Mouse (Mus musculus) kidney, adult 2 months (tissue): ENCODE results near the gene Gle1. TPM values are rescaled to one million over a fixed set of nuclear protein-coding genes. Genes with fewer than 3 reads are reported as not detected.

Source experiments
- DNase-seq: peaks from one replicate; pipeline ENCODE4 v3.0.0; 2021
- H3K27ac ChIP-seq: fragments of 200-500 bp; 2 replicates; pipeline ENCODE4 v1.5.1; 2012; ENCODE audit warnings: low read depth, low read length, control low read depth, inconsistent platforms; ENCODE audit not compliant: insufficient read depth
- H3K27me3 ChIP-seq: fragments of 200-500 bp; replicated peaks from 2 replicates; pipeline ENCODE4 v1.6.1; 2012; ENCODE audit warnings: mild to moderate bottlenecking, moderate library complexity, low read length, inconsistent platforms; ENCODE audit not compliant: control insufficient read depth, insufficient read depth
- H3K36me3 ChIP-seq: fragments of 200-500 bp; 2 replicates; pipeline ENCODE4 v1.6.1; 2012; ENCODE audit warnings: mild to moderate bottlenecking, moderate library complexity, low read length, inconsistent platforms; ENCODE audit not compliant: control insufficient read depth, insufficient read depth
- H3K4me1 ChIP-seq: fragments of 200-500 bp; 2 replicates; pipeline ENCODE4 v1.6.1; 2011; ENCODE audit warnings: low read length; ENCODE audit not compliant: control insufficient read depth, insufficient read depth
- H3K4me3 ChIP-seq: fragments of 200-500 bp; 2 replicates; pipeline ENCODE4 v1.5.1; 2011; ENCODE audit warnings: mild to moderate bottlenecking, low read depth, low read length, control low read depth; ENCODE audit not compliant: insufficient read depth
- CTCF ChIP-seq: fragments of 200-500 bp; conservative IDR thresholded peaks from 2 replicates; pipeline ENCODE4 v1.5.1; 2011; ENCODE audit warnings: low read depth, mild to moderate bottlenecking, control low read depth, low read length, moderate library complexity, mixed read lengths; ENCODE audit not compliant: insufficient read depth, insufficient read length
- POLR2A ChIP-seq: fragments of 200-500 bp; IDR thresholded peaks from one replicate; pipeline ENCODE4 v1.6.1; 2011; ENCODE audit warnings: low read depth, low read length, control low read depth
- WGBS: fragments of 180-500 bp; shearing (Covaris S2); methylation state at CpG from one replicate; pipeline ENCODE4 v1.1.7; 2018; 5-methylcytosine and 5-hydroxymethylcytosine counted together
- polyA plus RNA-seq: library from polyadenylated mRNA; depleted of rRNA; stranded (reverse); fragments of >200 nt; gene quantifications from 2 replicates; pipeline ENCODE4 v1.2.3, GENCODE M21; 2012; rRNA removed

Gle1 gene
- polyA plus RNA-seq, 1 experiment: 25.4 TPM

GRCm38 (mm10) chr2:29971838-29972635, 36.8 kb downstream of the Gle1 start:
- no peak for TF ChIP-seq CTCF
- no peak for TF ChIP-seq POLR2A
- no peak overlapping the region for H3K4me3 ChIP-seq
- 39% methylated on average over 9 of the region's 9 CpGs for WGBS
- H3K27me3 ChIP-seq: no peaks in the 10 kb centered on the region
- peak; percentile 92 for DNase-seq
- peak overlapping the region; percentile 71 for H3K27ac ChIP-seq
- peaks cover 51% of the 10 kb centered on the region for H3K4me1 ChIP-seq
- peaks cover 3% of the 10 kb centered on the region; the same call in 1 of the 2 replicates for H3K36me3 ChIP-seq

GRCm38 (mm10) chr2:29973525-29973924, 38.3 kb downstream of the Gle1 start:
- Histone ChIP-seq H3K27ac (0 out of 2 replicates have a peak overlapping the region, but pooled peaks have one; percentile 50), H3K36me3 (peaks cover 5% of the 10 kb centered on the region), H3K4me3 (no peak overlapping the region), H3K27me3 (no peaks in the 10 kb centered on the region), H3K4me1 (peaks cover 44% of the 10 kb centered on the region)
- TF ChIP-seq CTCF (no peak), POLR2A (no peak)
- 20% methylated on average over 2 of the region's 2 CpGs for WGBS
- DNase-seq: peak; percentile 52

- Histone ChIP-seq H3K27ac (no peak overlapping the region), H3K36me3 (peaks cover 20% of the 10 kb centered on the region), H3K4me3 (no peak overlapping the region), H3K27me3 (no peaks in the 10 kb centered on the region), H3K4me1 (peaks cover 15% of the 10 kb centered on the region)
- TF ChIP-seq CTCF (0 out of 2 replicates have a peak, but pooled peaks have one; percentile 5), POLR2A (no peak)
- DNase-seq: peak; percentile 65
Observed at GRCm38 (mm10) chr2:29977307-29977706, 42.1 kb downstream of the Gle1 start.

GRCm38 (mm10) chr2:29980661-29981060, 45.4 kb downstream of the Gle1 start:
- TF ChIP-seq POLR2A (no peak), CTCF (no peak)
- peaks cover 24% of the 10 kb centered on the region for H3K36me3 ChIP-seq
- 92% methylated on average over 1 of the region's 1 CpGs for WGBS

GRCm38 (mm10) chr2:29991962-29992361, 56.7 kb downstream of the Gle1 start:
- WGBS: 26% methylated on average over 2 of the region's 2 CpGs
- no peak for TF ChIP-seq POLR2A
- TF ChIP-seq CTCF: no peak
- Histone ChIP-seq H3K4me1 (no peaks in the 10 kb centered on the region), H3K36me3 (peaks cover 38% of the 10 kb centered on the region), H3K4me3 (no peak overlapping the region), H3K27ac (no peak overlapping the region), H3K27me3 (no peaks in the 10 kb centered on the region)
- no peak for DNase-seq

More at GRCm38 (mm10) chr2:29980661-29981060, 45.4 kb downstream of the Gle1 start:
- Histone ChIP-seq H3K27me3 (no peaks in the 10 kb centered on the region), H3K27ac (no peak overlapping the region), H3K4me1 (no peaks in the 10 kb centered on the region; the same call in 1 of the 2 replicates), H3K4me3 (no peak overlapping the region)
- no peak for DNase-seq

GRCm38 (mm10) chr2:30009101-30009500, 73.9 kb downstream of the Gle1 start:
- Histone ChIP-seq H3K27ac (no peak overlapping the region), H3K27me3 (no peaks in the 10 kb centered on the region), H3K36me3 (peaks cover 27% of the 10 kb centered on the region), H3K4me1 (no peaks in the 10 kb centered on the region), H3K4me3 (no peak overlapping the region)
- DNase-seq: peak; percentile 64
- WGBS: 39% methylated on average over 1 of the region's 1 CpGs
- TF ChIP-seq CTCF (no peak), POLR2A (no peak)

Other genes starting within 250 kb of the Gle1 start
- gene Gm13420, start 183.7 kb upstream of the Gle1 start, polyA plus RNA-seq: 6.1 and 9.4 TPM in 2 replicates
- gene Gm13547, start 176.1 kb upstream of the Gle1 start, polyA plus RNA-seq: not detected in 2 replicates
- gene Coq4, start 147.9 kb upstream of the Gle1 start, polyA plus RNA-seq: 87.5 and 111 TPM in 2 replicates
- 32.7 and 46.2 TPM in 2 replicates for gene Trub2, start 146.9 kb upstream of the Gle1 start, polyA plus RNA-seq
- gene Slc27a4, start 132.8 kb upstream of the Gle1 start, polyA plus RNA-seq: 49.7 and 56.2 TPM in 2 replicates
- 43.9 and 48.1 TPM in 2 replicates for gene Urm1, start 115.4 kb upstream of the Gle1 start, polyA plus RNA-seq
- 2.3 and 3.3 TPM in 2 replicates for gene Cercam, start 66.3 kb upstream of the Gle1 start, polyA plus RNA-seq
- 17.6 and 21.5 TPM in 2 replicates for gene Odf2, start 46.2 kb upstream of the Gle1 start, polyA plus RNA-seq
- 237 and 250 TPM in 2 replicates for gene Sptan1, start 30.1 kb downstream of the Gle1 start, polyA plus RNA-seq
- gene Wdr34, start 113.5 kb downstream of the Gle1 start, polyA plus RNA-seq: 32.0 and 37.8 TPM in 2 replicates
- gene Set, start 122.0 kb downstream of the Gle1 start, polyA plus RNA-seq: 30.4 and 37.4 TPM in 2 replicates
- gene Pkn3, start 142.3 kb downstream of the Gle1 start, polyA plus RNA-seq: 4.7 and 4.8 TPM in 2 replicates
- gene Zdhhc12, start 158.2 kb downstream of the Gle1 start, polyA plus RNA-seq: 49.0 and 69.1 TPM in 2 replicates
- 45.8 and 59.5 TPM in 2 replicates for gene Zer1, start 189.2 kb downstream of the Gle1 start, polyA plus RNA-seq
- 156 and 161 TPM in 2 replicates for gene Tbc1d13, start 198.3 kb downstream of the Gle1 start, polyA plus RNA-seq
- gene Endog, start 236.1 kb downstream of the Gle1 start, polyA plus RNA-seq: 78.0 and 98.0 TPM in 2 replicates
- 22.8 and 23.6 TPM in 2 replicates for gene Spout1, start 243.0 kb downstream of the Gle1 start, polyA plus RNA-seq